Mouse (Mus musculus): Measurements from ENCODE around the gene Mtrr.

DNA sequence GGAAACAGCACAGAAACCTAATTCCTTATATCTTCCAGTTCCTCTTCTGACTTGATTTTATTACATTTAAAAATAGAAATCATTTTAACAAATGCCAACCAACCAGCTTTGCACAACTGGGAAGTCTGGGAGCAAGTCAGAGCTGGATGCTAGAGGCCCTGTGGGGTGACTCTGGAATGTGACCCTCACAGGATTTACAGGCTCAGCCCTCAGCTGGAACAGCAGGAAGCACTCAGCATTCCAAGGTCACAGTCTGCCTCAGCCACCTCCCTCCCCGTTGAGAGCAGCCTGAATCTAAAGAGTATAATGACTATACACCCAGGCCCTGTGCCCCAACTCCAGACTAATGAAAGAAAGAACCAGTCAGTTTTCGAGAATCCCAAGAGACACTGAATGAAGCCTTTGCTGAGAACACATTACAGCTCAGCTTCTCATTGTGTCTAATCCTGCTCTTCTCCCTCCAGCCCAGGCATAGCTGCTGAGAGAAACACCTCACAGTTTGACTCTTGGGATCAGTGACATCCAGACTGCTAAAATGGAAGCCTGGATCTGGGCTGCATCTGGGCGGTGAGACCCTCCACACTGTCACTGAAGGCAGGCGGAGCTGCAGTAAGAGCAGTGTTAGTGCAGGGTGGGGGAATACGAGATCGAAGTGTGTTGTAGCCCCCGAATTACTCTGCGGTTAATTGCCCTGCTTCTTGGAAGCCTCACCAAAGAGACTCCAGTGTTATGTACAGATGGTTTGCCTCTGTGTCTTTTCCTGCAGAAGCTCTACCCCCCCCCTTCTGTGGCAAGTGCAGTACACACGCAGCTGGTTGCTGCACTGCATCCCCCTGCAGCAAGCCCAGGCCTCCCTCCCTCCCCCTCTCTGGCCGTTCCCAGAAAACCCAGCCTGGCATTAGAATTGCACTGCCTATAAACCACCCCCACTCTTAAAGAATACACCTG is 8.7 kb downstream of the Mtrr start:
- TF ChIP-seq POLR2A (IDR thresholded peaks at IDR 0.05; ENCODE audit: insufficient read depth, low read length): no peak
- TF ChIP-seq CTCF (IDR thresholded peaks at IDR 0.05; ENCODE audit: low read depth, low read length): no peak
